Mouse (Mus musculus) bone marrow, adult 2 months (tissue): Measurements from ENCODE around the gene Ndufa11. TPM values are rescaled to one million over a fixed set of nuclear protein-coding genes. Genes with fewer than 3 reads are reported as not detected.

Source experiments
- H3K27ac ChIP-seq: fragments of 200-500 bp; 2 replicates; pipeline ENCODE4 v1.5.1; 2012; ENCODE audit warnings: low read depth, mild to moderate bottlenecking, control low read depth, inconsistent platforms, low read length; ENCODE audit not compliant: control insufficient read depth, poor library complexity, insufficient read depth
- H3K4me1 ChIP-seq: fragments of 200-500 bp; 2 replicates; pipeline ENCODE4 v1.6.1; 2011; ENCODE audit warnings: low read length; ENCODE audit not compliant: control insufficient read depth, insufficient read depth
- H3K4me3 ChIP-seq: fragments of 200-500 bp; replicated peaks from 2 replicates; pipeline ENCODE3; 2011; ENCODE audit warnings: mild to moderate bottlenecking, low read depth, low read length, control low read depth; ENCODE audit not compliant: control insufficient read depth
- CTCF ChIP-seq: fragments of 200-500 bp; IDR thresholded peaks from 2 replicates; pipeline ENCODE4 v1.5.1; 2011; ENCODE audit warnings: low read length, control low read depth; ENCODE audit not compliant: control insufficient read depth, insufficient read depth
- POLR2A ChIP-seq: fragments of 200-500 bp; IDR thresholded peaks from 2 replicates; pipeline ENCODE4 v1.6.1; 2011; ENCODE audit warnings: low read depth, mild to moderate bottlenecking, control low read depth, low read length, borderline replicate concordance; ENCODE audit not compliant: control insufficient read depth
- WGBS: fragments of 180-500 bp; shearing (Covaris S2); methylation state at CpG from one replicate; pipeline ENCODE4 v1.1.7; 2018; 5-methylcytosine and 5-hydroxymethylcytosine counted together
- polyA plus RNA-seq: library from polyadenylated mRNA; stranded (reverse); fragments of >200 nt; gene quantifications from 2 replicates; pipeline ENCODE4 v1.2.4, GENCODE M21; 2011; ENCODE audit warnings: low replicate concordance; ENCODE audit not compliant: missing spikeins, insufficient read depth, insufficient read length

Ndufa11 gene
- polyA plus RNA-seq, 1 experiment, result 211 TPM

DNA sequence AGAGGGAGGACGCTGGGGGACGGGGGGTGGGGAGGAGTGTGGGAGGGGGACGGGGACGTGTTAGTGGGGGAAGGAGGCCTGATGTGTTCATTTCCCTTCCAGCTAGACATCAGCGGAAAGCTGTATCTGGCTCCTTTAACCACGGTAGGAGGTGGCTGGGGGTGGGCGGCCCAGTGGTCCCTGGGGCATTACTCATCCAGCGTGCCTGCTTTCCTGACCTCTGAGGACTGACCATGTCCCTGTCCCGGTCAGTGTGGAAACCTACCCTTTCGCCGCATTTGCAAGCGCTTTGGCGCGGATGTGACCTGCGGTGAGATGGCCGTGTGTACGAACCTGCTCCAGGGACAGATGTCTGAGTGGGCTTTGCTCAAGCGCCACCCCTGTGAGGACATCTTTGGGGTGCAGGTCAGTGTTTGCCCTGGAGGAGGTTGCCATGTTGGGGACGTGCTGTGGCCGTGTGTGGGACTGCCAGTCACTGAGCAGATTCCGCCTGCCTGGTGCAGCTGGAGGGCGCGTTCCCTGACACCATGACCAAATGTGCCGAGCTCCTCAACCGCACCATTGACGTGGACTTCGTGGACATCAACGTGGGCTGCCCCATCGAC is 50.1 kb downstream of the Ndufa11 start:
- TF ChIP-seq POLR2A, result no peak
- no peak for TF ChIP-seq CTCF
- Histone ChIP-seq H3K27ac (no peak overlapping the region), H3K4me3 (no peak overlapping the region), H3K4me1 (peaks cover 4% of the 10 kb centered on the region; the same call in 1 of the 2 replicates)
- 94% methylated on average over 29 of the region's 29 CpGs for WGBS

DNA sequence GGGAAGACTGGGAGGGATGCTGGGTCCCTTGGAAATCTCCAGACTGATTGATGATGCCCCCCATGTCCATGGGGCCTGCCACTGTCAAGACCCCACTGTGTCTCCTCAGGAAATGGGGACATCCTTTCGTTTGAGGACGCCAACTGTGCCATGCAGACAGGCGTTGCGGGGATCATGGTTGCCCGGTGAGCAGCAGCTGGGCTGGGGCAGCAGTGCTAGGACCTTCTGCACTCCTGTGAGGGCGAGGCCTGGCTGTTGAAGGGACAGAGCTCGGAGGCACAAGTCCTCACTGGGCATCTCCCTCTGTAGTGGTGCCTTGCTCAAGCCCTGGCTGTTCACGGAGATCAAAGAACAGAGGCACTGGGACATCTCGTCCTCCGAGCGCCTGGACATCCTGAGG is 51.4 kb downstream of the Ndufa11 start:
- TF ChIP-seq POLR2A (no peak), CTCF (no peak)
- WGBS, result 85% methylated on average over 11 of the region's 11 CpGs
- Histone ChIP-seq H3K4me3 (no peak overlapping the region), H3K4me1 (no peaks in the 10 kb centered on the region), H3K27ac (no peak overlapping the region)

DNA sequence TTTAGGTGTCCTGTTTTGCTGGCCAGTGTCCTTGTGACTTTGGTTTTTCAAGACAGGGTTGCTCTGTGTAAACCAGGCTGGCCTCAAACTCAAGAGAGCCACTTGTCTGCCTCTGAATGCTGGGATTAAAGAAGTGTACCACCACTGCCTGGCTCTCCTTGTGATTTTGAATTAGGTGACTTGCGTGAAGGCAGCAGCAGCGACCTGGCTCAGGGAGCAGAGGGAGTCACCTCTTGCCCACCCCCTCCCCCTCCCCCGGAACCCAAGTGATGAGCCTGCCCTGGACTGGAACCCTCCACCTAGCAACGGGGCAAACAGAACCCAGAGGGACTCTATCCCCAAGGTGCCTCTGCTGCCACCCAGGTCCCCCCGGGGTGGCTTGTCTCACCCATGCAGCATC is 52.4 kb downstream of the Ndufa11 start, which contains the start of gene Prr22:
Prr22 (plus strand) TSS at position 301 of the 400 bp plus-strand sequence.
- 85% methylated on average over 5 of the region's 5 CpGs for WGBS
- no peak for TF ChIP-seq CTCF
- TF ChIP-seq POLR2A, result no peak

More for the DNA sequence above, 52.4 kb downstream of the Ndufa11 start, which contains the start of gene Prr22:
- no peak within 1 kb of the TSS for H3K4me3 ChIP-seq
- H3K4me1 ChIP-seq, result no peaks in the 10 kb centered on the region
- H3K27ac ChIP-seq, result no peak within 1 kb of the TSS

Other genes starting within 250 kb of the Ndufa11 start
- 23.2 and 54.0 TPM in 2 replicates for gene Ptprs, start 241.3 kb upstream of the Ndufa11 start, polyA plus RNA-seq
- gene Znrf4, start 205.3 kb upstream of the Ndufa11 start, polyA plus RNA-seq, result not detected in 2 replicates
- 2.6 and 4.0 TPM in 2 replicates for gene Gm20219, start 163.4 kb upstream of the Ndufa11 start, polyA plus RNA-seq
- 251 and 400 TPM in 2 replicates for gene Safb2, start 133.2 kb upstream of the Ndufa11 start, polyA plus RNA-seq
- 94.9 and 178 TPM in 2 replicates for gene Safb, start 132.9 kb upstream of the Ndufa11 start, polyA plus RNA-seq
- 44.0 and 94.1 TPM in 2 replicates for gene 2410015M20Rik, start 108.0 kb upstream of the Ndufa11 start, polyA plus RNA-seq
- gene Rpl36, start 104.4 kb upstream of the Ndufa11 start, polyA plus RNA-seq, result 407 and 414 TPM in 2 replicates
- gene Lonp1, start 90.9 kb upstream of the Ndufa11 start, polyA plus RNA-seq, result 19.7 and 29.5 TPM in 2 replicates
- gene Catsperd, start 89.6 kb upstream of the Ndufa11 start, polyA plus RNA-seq, result not detected in 2 replicates
- 36.4 and 52.9 TPM in 2 replicates for gene Ranbp3, start 44.5 kb upstream of the Ndufa11 start, polyA plus RNA-seq
- gene Vmac, start 255 bp downstream of the Ndufa11 start, polyA plus RNA-seq, result 3.1 and 5.8 TPM in 2 replicates
- gene Nrtn, start 39.8 kb downstream of the Ndufa11 start, polyA plus RNA-seq, result not detected in 2 replicates
- gene Dus3l, start 47.0 kb downstream of the Ndufa11 start, polyA plus RNA-seq, result 15.8 and 51.0 TPM in 2 replicates
- gene Prr22, start 52.5 kb downstream of the Ndufa11 start, polyA plus RNA-seq, result 1.7 and 1.9 TPM in 2 replicates
- 16.2 and 18.2 TPM in 2 replicates for gene Rfx2, start 113.2 kb downstream of the Ndufa11 start, polyA plus RNA-seq
- gene Acsbg2, start 156.7 kb downstream of the Ndufa11 start, polyA plus RNA-seq, result not detected in 2 replicates
- gene 1700061G19Rik, start 157.7 kb downstream of the Ndufa11 start, polyA plus RNA-seq, result 0.92 TPM in 1 of 2 replicates, not detected in the other
- gene Mllt1, start 217.6 kb downstream of the Ndufa11 start, polyA plus RNA-seq, result 12.1 and 17.3 TPM in 2 replicates